Mouse (Mus musculus) leukemia stem cell, adult 10-12 weeks (primary cell): Measurements from ENCODE around the gene Hirip3. TPM values are rescaled to one million over a fixed set of nuclear protein-coding genes. Genes with fewer than 3 reads are reported as not detected.

Experiments used
- polyA plus RNA-seq: library from polyadenylated mRNA; stranded (reverse); fragments of >175 nt; gene quantifications from 2 replicates; pipeline ENCODE4 v1.2.3, GENCODE M21; 2012; ENCODE audit warnings: low replicate concordance

Gene Hirip3
- 80.7 and 110 TPM in 2 replicates for polyA plus RNA-seq

DNA sequence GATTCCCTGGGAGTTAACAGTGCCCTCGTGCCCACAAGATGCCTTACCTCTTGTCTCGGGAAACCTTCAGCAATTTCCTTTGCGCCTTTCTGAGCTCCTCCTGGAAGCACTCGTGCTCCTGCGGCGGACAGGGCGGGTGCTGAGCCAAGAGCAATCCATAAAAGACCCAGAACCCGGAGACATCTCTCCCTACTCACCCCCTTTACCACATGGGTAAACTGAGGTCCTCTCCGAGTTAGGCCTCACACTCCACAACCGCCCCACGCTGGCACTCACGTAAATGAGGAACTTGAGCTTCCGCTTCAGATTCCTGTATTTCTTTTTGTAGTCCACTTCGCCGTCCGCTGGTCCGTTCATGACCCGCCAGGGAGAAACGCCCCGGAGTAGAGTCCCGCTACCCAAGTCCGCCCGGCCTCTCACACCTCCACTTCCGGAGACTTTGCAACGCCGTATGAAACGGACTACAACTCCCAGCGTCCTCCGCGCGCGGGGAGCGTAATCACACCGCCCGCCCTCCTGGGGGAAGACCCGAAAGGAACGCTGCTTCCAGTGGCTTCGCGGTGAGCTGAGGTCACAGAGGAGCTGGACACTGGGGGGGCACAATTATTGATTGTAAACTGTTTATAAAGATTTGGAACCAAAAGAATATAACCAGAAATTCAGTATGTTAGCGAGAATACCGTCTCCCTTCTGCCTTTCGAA is at the start of gene Hirip3:
Hirip3 (plus strand) TSS at position 544 of the 702 bp plus-strand sequence.

GRCm38 (mm10) chr7:126831539-126831938 is 30.2 kb upstream of the Hirip3 start, which contains the start of gene 4930451I11Rik:
TSS of gene 4930451I11Rik (minus strand) at chr7:126831639.

DNA sequence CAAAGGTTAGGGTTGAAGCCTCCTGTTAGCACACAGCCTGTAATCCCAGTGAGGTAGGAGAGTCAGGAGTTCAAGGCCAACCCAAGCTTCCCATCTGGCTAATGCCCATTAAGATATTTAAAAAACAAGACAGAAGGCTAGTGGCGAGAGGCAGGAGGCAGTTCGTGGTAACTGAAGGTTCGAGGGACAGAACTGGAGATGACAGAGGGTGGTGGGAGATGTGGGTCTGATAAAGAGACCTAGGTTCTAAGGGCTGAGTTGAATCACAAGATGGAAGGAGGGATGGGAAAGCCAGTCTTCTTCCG is 14.7 kb upstream of the Hirip3 start, which contains the start of gene Doc2a:
Doc2a (plus strand) TSS at position 301 of the 305 bp plus-strand sequence.

GRCm38 (mm10) chr7:126862147-126862784 is 494 bp downstream of the Hirip3 start, which contains the start of gene Ino80e:
TSS of gene Ino80e (minus strand) at chr7:126862377.

DNA sequence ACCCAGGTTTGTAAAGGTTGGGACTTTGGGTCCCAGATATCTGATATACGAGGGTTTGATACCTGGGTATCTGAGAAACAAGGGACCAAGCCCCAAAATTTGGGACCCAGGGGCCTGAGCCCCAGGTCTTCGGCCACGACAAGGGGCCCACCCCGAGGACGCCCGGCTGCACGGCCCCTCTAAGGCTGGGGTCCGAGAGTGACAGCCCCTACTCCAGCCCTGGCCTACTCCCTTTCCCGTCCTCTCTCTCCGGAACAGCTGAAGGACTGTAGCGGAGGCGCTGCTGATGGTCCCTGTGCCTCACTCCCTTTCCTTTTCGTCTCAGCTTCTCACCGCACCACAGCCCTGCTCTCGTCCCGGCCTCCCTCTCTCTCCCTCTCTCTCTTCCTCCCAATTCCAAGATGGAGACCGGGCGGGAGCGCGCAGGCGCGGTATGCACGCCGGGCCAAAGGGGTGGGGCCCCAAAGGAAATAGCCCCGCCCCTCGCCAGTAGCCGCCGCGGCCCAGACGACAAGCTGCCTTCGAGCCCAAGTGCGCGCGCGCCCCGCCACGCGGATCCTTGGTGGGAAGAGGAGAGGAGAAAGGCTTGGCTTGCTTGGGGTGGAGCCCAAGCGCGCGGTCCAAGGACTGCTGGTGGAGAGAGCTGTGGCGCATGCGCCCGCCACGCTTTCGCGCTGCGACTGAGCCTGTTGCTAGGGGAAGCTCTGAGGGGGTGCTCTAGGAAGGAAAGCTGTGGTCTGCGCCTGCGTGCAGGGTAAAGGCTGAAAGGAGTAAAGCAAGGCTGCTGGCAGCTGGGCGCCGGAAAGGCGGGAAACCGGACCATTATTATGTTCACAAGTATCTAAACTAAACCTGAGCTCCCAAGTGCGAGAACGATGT is 22.8 kb downstream of the Hirip3 start, which contains the start of gene Taok2:
Taok2 (minus strand) TSS at position 418 of the 879 bp plus-strand sequence.

Other genes with a start within 250 kb of the Hirip3 start
- gene Nupr1, start 231.1 kb upstream of the Hirip3 start, polyA plus RNA-seq, result 5.4 and 6.2 TPM in 2 replicates
- 23.6 and 70.5 TPM in 2 replicates for gene Sgf29, start 212.7 kb upstream of the Hirip3 start, polyA plus RNA-seq
- 0.32 TPM in 1 of 2 replicates, not detected in the other for gene Sult1a1, start 185.5 kb upstream of the Hirip3 start, polyA plus RNA-seq
- gene Bola2, start 166.6 kb upstream of the Hirip3 start, polyA plus RNA-seq, result 88.6 and 107 TPM in 2 replicates
- gene Slx1b, start 166.2 kb upstream of the Hirip3 start, polyA plus RNA-seq, result 2.9 and 6.9 TPM in 2 replicates
- gene Coro1a, start 154.2 kb upstream of the Hirip3 start, polyA plus RNA-seq, result 287 and 313 TPM in 2 replicates
- 115 and 138 TPM in 2 replicates for gene Mapk3, start 102.4 kb upstream of the Hirip3 start, polyA plus RNA-seq
- gene Gdpd3, start 95.6 kb upstream of the Hirip3 start, polyA plus RNA-seq, result 0.77 and 2.4 TPM in 2 replicates
- gene Ypel3, start 85.0 kb upstream of the Hirip3 start, polyA plus RNA-seq, result 188 and 399 TPM in 2 replicates
- 8.3 and 13.4 TPM in 2 replicates for gene Tbx6, start 80.5 kb upstream of the Hirip3 start, polyA plus RNA-seq
- gene Ppp4c, start 69.5 kb upstream of the Hirip3 start, polyA plus RNA-seq, result 129 and 143 TPM in 2 replicates
- gene Fam57b, start 64.3 kb upstream of the Hirip3 start, polyA plus RNA-seq, result 1.5 and 3.9 TPM in 2 replicates
- gene 4930451I11Rik, start 30.3 kb upstream of the Hirip3 start, polyA plus RNA-seq, result not detected in 2 replicates
- not detected in 2 replicates for gene Doc2a, start 14.6 kb upstream of the Hirip3 start, polyA plus RNA-seq
- gene Ino80e, start 405 bp downstream of the Hirip3 start, polyA plus RNA-seq, result 1,584 and 1,973 TPM in 2 replicates
- 249 and 381 TPM in 2 replicates for gene Taok2, start 22.7 kb downstream of the Hirip3 start, polyA plus RNA-seq
- gene Tmem219, start 60.9 kb downstream of the Hirip3 start, polyA plus RNA-seq, result 61.9 and 90.6 TPM in 2 replicates
- 31.6 and 58.9 TPM in 2 replicates for gene Kctd13, start 66.9 kb downstream of the Hirip3 start, polyA plus RNA-seq
- gene Asphd1, start 87.6 kb downstream of the Hirip3 start, polyA plus RNA-seq, result not detected in 2 replicates
- 1.1 and 3.1 TPM in 2 replicates for gene Sez6l2, start 88.6 kb downstream of the Hirip3 start, polyA plus RNA-seq
- 99.0 and 127 TPM in 2 replicates for gene Cdipt, start 113.9 kb downstream of the Hirip3 start, polyA plus RNA-seq
- gene Cdiptos, start 114.1 kb downstream of the Hirip3 start, polyA plus RNA-seq, result 0.24 TPM in 1 of 2 replicates, not detected in the other
- 12.2 and 16.3 TPM in 2 replicates for gene Mvp, start 152.6 kb downstream of the Hirip3 start, polyA plus RNA-seq
- not detected in 2 replicates for gene Pagr1b, start 154.5 kb downstream of the Hirip3 start, polyA plus RNA-seq
- 0.99 and 28.8 TPM in 2 replicates for gene Pagr1a, start 155.4 kb downstream of the Hirip3 start, polyA plus RNA-seq
- gene Gm42742, start 159.1 kb downstream of the Hirip3 start, polyA plus RNA-seq, result 89.5 and 197 TPM in 2 replicates
- 0.20 and 7.0 TPM in 2 replicates for gene Prrt2, start 159.2 kb downstream of the Hirip3 start, polyA plus RNA-seq
- gene Maz, start 165.1 kb downstream of the Hirip3 start, polyA plus RNA-seq, result 992 and 1,684 TPM in 2 replicates
- 23.8 and 26.3 TPM in 2 replicates for gene Kif22, start 180.5 kb downstream of the Hirip3 start, polyA plus RNA-seq
- not detected in 2 replicates for gene Zg16, start 225.4 kb downstream of the Hirip3 start, polyA plus RNA-seq
- gene AI467606, start 229.4 kb downstream of the Hirip3 start, polyA plus RNA-seq, result 99.5 and 130 TPM in 2 replicates